Mouse (Mus musculus): ENCODE measurements at regions not wholly inside any gene's neighbourhood (a gene's known extent, or its start where the extent isn't known, plus 50 kb on each side); places are given as distances from the start of the nearest gene placed in this dataset.

- TF ChIP-seq CTCF (IDR thresholded peaks at IDR 0.05; ENCODE audit: control insufficient read depth, insufficient read depth, insufficient replicate concordance, low read depth, low read length): no peak
- TF ChIP-seq POLR2A (IDR thresholded peaks at IDR 0.05; ENCODE audit: control insufficient read depth, low read depth, low read length): no peak
Measured at GRCm38 (mm10) chr8:49595501-49595900, 751.8 kb upstream of the Tenm3 start.
